Mouse (Mus musculus) embryo, embryonic 11.5 days (tissue): ENCODE data around the gene Mogs.
"Not testable (repeated sequence)": the region's sequence is repeated elsewhere in the genome, so short reads cannot be mapped to it uniquely, and the experiment has no call there.

Experiments used
- DNase-seq: peaks from one replicate; pipeline ENCODE4 v3.0.0-alpha.2; 2012; ENCODE audit warnings: low read depth, low spot score

Mogs gene

GRCm38 (mm10) chr6:83147280-83147679 lies 32.0 kb downstream of the Mogs start:
- DNase-seq = no peak

GRCm38 (mm10) chr6:83151721-83152120 lies 36.4 kb downstream of the Mogs start:
- DNase-seq = no peak

GRCm38 (mm10) chr6:83153038-83153437 lies 37.7 kb downstream of the Mogs start:
- no peak for DNase-seq

GRCm38 (mm10) chr6:83153485-83153884 lies 38.2 kb downstream of the Mogs start:
- DNase-seq = no peak

- no peak for DNase-seq
These were observed 40.4 kb downstream of the Mogs start for GRCm38 (mm10) chr6:83155552-83156238.

- DNase-seq = peak; percentile 83
These were observed 41.0 kb downstream of the Mogs start, which contains the start of the genes Wdr54 and 1700003E16Rik for GRCm38 (mm10) chr6:83156259-83156684. Wdr54 (minus strand) TSS chr6:83156397. 1700003E16Rik (plus strand) TSS chr6:83156404.

- not testable (repeated sequence) for DNase-seq
These were observed 44.2 kb downstream of the Mogs start for GRCm38 (mm10) chr6:83159456-83159855.

GRCm38 (mm10) chr6:83161442-83161841 lies 46.1 kb downstream of the Mogs start:
- no peak for DNase-seq

- DNase-seq = no peak
These were observed 46.8 kb downstream of the Mogs start for GRCm38 (mm10) chr6:83161921-83162641.

- peak; percentile 67 for DNase-seq
These were observed 47.4 kb downstream of the Mogs start for GRCm38 (mm10) chr6:83162701-83163100.

- DNase-seq = no peak
These were observed 49.8 kb downstream of the Mogs start for GRCm38 (mm10) chr6:83165026-83165606.

- DNase-seq = peak; percentile 91
These were observed 50.4 kb downstream of the Mogs start, which contains the start of gene Dctn1 for GRCm38 (mm10) chr6:83165607-83166242. Dctn1 (plus strand) TSS chr6:83165920.

- DNase-seq = no peak
These were observed 50.9 kb downstream of the Mogs start for GRCm38 (mm10) chr6:83166243-83166630.
